Mouse (Mus musculus) heart, embryonic 12.5 days (tissue): ENCODE data around the gene Podxl. TPM values are rescaled to one million over a fixed set of nuclear protein-coding genes. Genes with fewer than 3 reads are reported as not detected.
A peak's percentile ranks its signal among the peaks of the same experiment; 100 is the strongest.

Experiments used
- ATAC-seq: fragments of 200-750 bp; cut with Nextera tagmentation; 2 replicates; pipeline ENCODE4 v1.8.0; 2017; ENCODE audit warnings: moderate TSS enrichment, moderate library complexity; ENCODE audit not compliant: insufficient number of reproducible peaks, low FRiP score
- H3K27ac ChIP-seq: fragments of 300-500 bp; sonication (generic); 2 replicates; pipeline ENCODE4 v1.5.1; 2016; ENCODE audit warnings: mild to moderate bottlenecking, moderate library complexity; ENCODE audit not compliant: poor library complexity, severe bottlenecking
- H3K27me3 ChIP-seq: fragments of 300-500 bp; sonication (generic); replicated peaks from 2 replicates; pipeline ENCODE4 v1.6.1; 2016; ENCODE audit warnings: mild to moderate bottlenecking, moderate library complexity
- H3K36me3 ChIP-seq: fragments of 300-500 bp; sonication (generic); 2 replicates; pipeline ENCODE4 v1.6.1; 2016; ENCODE audit warnings: mild to moderate bottlenecking, moderate library complexity
- H3K4me1 ChIP-seq: fragments of 300-500 bp; sonication (generic); replicated peaks from 2 replicates; pipeline ENCODE4 v1.6.1; 2016; ENCODE audit warnings: mild to moderate bottlenecking
- H3K4me2 ChIP-seq: fragments of 300-500 bp; sonication (generic); 2 replicates; pipeline ENCODE4 v1.6.1; 2016; ENCODE audit warnings: mild to moderate bottlenecking, moderate library complexity
- H3K4me3 ChIP-seq: fragments of 300-500 bp; sonication (generic); 2 replicates; pipeline ENCODE4 v1.5.1; 2016; ENCODE audit warnings: mild to moderate bottlenecking
- H3K9ac ChIP-seq: fragments of 300-500 bp; sonication (generic); 2 replicates; pipeline ENCODE4 v1.6.1; 2016; ENCODE audit warnings: mild to moderate bottlenecking, moderate library complexity
- H3K9me3 ChIP-seq: fragments of 300-500 bp; sonication (generic); replicated peaks from 2 replicates; pipeline ENCODE4 v1.6.1; 2016; ENCODE audit warnings: mild to moderate bottlenecking, moderate library complexity
- WGBS: fragments of 180-500 bp; shearing (Covaris S2); methylation state at CpG from one replicate; pipeline ENCODE4 v1.1.7; 2016; 5-methylcytosine and 5-hydroxymethylcytosine counted together
- polyA plus RNA-seq: library from polyadenylated mRNA; unstranded; fragments of >200 nt; fragmentation: Nextera tagmentation; extraction: Ambion mirVana; gene quantifications from 2 replicates; pipeline ENCODE4 v1.2.1, GENCODE M21; 2016

Podxl gene
- polyA plus RNA-seq, 1 experiment from 2014 or later, result 27.9 TPM

GRCm38 (mm10) chr6:31538112-31538511 is 25.7 kb downstream of the Podxl start:
- H3K4me3 ChIP-seq, result no peak overlapping the region
- no peak overlapping the region for H3K27ac ChIP-seq
- H3K9ac ChIP-seq, result no peak overlapping the region
- H3K4me2 ChIP-seq, result no peak overlapping the region
- 77% methylated on average over 1 of the region's 1 CpGs for WGBS
- no peaks in the 10 kb centered on the region for H3K27me3 ChIP-seq
- peaks cover 2% of the 10 kb centered on the region; the same call in 1 of the 2 replicates for H3K4me1 ChIP-seq
- no peaks in the 10 kb centered on the region; the same call in 1 of the 2 replicates for H3K9me3 ChIP-seq
- H3K36me3 ChIP-seq, result peaks cover 3% of the 10 kb centered on the region; the same call in 1 of the 2 replicates
- ATAC-seq, result no peak

- Histone ChIP-seq H3K9ac (no peak overlapping the region), H3K27me3 (no peaks in the 10 kb centered on the region), H3K4me2 (no peak overlapping the region), H3K4me3 (no peak overlapping the region), H3K36me3 (peaks cover 3% of the 10 kb centered on the region; the same call in 1 of the 2 replicates), H3K27ac (no peak overlapping the region), H3K9me3 (no peaks in the 10 kb centered on the region; the same call in 1 of the 2 replicates), H3K4me1 (peaks cover 2% of the 10 kb centered on the region; the same call in 1 of the 2 replicates)
- 63% methylated on average over 4 of the region's 4 CpGs for WGBS
- ATAC-seq, result no peak
Observed at GRCm38 (mm10) chr6:31537193-31537592, 26.6 kb downstream of the Podxl start.

DNA sequence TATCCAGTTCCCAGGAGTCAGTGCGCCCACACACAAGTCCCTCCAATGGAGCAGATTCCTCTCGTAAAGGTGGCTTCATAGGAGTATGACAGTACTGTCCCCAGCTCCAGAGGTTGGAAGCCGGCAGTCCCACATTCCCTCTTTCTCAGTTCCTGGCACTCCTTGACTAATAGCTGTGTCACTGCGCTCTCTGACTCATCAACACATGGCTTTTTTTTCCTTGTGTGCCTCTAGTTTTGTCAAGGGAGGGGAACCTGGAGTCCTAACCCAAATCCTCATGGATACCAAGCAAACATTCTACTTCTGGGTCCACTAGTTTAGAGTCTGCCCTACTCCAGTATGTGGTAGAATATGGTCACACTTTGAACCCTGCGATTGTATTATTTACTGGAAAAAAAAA is 29.1 kb downstream of the Podxl start:
- Histone ChIP-seq H3K9me3 (no peaks in the 10 kb centered on the region; the same call in 1 of the 2 replicates), H3K27ac (no peak overlapping the region), H3K4me3 (no peak overlapping the region), H3K36me3 (no peaks in the 10 kb centered on the region), H3K4me1 (peaks cover 4% of the 10 kb centered on the region; the same call in 1 of the 2 replicates), H3K27me3 (no peaks in the 10 kb centered on the region), H3K4me2 (no peak overlapping the region), H3K9ac (no peak overlapping the region)
- ATAC-seq, result no peak
- 87% methylated on average over 5 of the region's 5 CpGs for WGBS

- 56% methylated on average over 3 of the region's 3 CpGs for WGBS
- H3K9me3 ChIP-seq, result no peaks in the 10 kb centered on the region; the same call in 1 of the 2 replicates
- H3K4me1 ChIP-seq, result 0 out of 2 replicates have a peak, but pooled peaks cover 6% of the 10 kb centered on the region
- H3K36me3 ChIP-seq, result peaks cover 9% of the 10 kb centered on the region
- no peaks in the 10 kb centered on the region for H3K27me3 ChIP-seq
- H3K27ac ChIP-seq, result no peak overlapping the region
- no peak for ATAC-seq
- H3K9ac ChIP-seq, result no peak overlapping the region
- H3K4me2 ChIP-seq, result no peak overlapping the region
- H3K4me3 ChIP-seq, result no peak overlapping the region
Observed at GRCm38 (mm10) chr6:31531880-31532279, 31.9 kb downstream of the Podxl start.

- no peak overlapping the region for H3K4me3 ChIP-seq
- H3K27ac ChIP-seq, result no peak overlapping the region
- no peak for ATAC-seq
- 0 out of 2 replicates have a peak, but pooled peaks cover 6% of the 10 kb centered on the region for H3K4me1 ChIP-seq
- H3K9me3 ChIP-seq, result no peaks in the 10 kb centered on the region
- H3K36me3 ChIP-seq, result peaks cover 40% of the 10 kb centered on the region
- 76% methylated on average over 5 of the region's 5 CpGs for WGBS
- no peaks in the 10 kb centered on the region for H3K27me3 ChIP-seq
- H3K4me2 ChIP-seq, result no peak overlapping the region
- no peak overlapping the region for H3K9ac ChIP-seq
Observed at GRCm38 (mm10) chr6:31528339-31528738, 35.4 kb downstream of the Podxl start.

DNA sequence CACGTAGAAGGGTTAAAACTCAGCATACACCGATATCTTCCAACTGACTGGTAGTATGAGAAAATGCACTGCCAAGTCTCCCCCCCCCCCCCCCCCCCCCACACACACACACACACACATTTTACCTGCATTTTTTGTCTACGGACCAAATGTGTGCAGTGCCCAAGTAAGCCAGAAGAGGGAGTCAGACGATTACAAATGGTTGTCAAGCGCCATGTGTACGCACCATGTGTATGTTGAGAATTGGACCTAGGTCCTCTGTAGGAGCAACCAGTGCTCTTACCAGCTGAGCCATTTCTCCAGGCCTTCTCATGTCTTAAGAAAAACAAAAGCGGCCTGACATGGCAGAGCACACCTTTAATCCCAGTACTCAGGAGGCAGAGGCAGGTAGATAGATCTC is 35.9 kb downstream of the Podxl start:
- Histone ChIP-seq H3K27ac (no peak overlapping the region), H3K4me3 (no peak overlapping the region), H3K9me3 (no peaks in the 10 kb centered on the region), H3K9ac (no peak overlapping the region), H3K36me3 (peaks cover 44% of the 10 kb centered on the region), H3K4me1 (0 out of 2 replicates have a peak, but pooled peaks cover 6% of the 10 kb centered on the region), H3K27me3 (no peaks in the 10 kb centered on the region), H3K4me2 (no peak overlapping the region)
- WGBS, result 66% methylated on average over 7 of the region's 7 CpGs
- ATAC-seq, result no peak

DNA sequence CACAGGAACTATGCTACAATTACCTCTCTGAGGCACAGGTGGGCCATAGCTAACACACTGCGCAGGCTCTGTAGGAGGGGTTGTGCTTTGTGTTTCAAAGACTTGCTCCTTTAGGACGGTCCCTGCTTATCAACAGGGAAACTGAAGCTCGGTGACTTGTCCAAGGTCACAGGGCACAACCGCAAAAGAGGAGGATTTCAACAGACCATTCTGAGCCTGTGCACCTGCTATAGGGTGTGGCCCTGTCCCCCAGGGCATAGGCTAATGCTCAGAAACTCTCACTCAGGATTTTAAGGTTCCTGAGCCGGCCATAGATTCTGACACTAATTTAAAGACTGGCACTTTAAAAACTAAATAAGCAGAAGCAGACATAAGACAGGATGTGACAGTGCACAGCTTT is 36.9 kb downstream of the Podxl start:
- Histone ChIP-seq H3K9me3 (no peaks in the 10 kb centered on the region), H3K36me3 (peaks cover 53% of the 10 kb centered on the region), H3K27me3 (no peaks in the 10 kb centered on the region), H3K4me1 (0 out of 2 replicates have a peak, but pooled peaks cover 4% of the 10 kb centered on the region), H3K27ac (no peak overlapping the region), H3K4me3 (no peak overlapping the region), H3K9ac (no peak overlapping the region), H3K4me2 (no peak overlapping the region)
- ATAC-seq, result no peak
- 69% methylated on average over 5 of the region's 5 CpGs for WGBS

GRCm38 (mm10) chr6:31525231-31525900 is 38.4 kb downstream of the Podxl start:
- Histone ChIP-seq H3K9me3 (no peaks in the 10 kb centered on the region), H3K4me1 (0 out of 2 replicates have a peak, but pooled peaks cover 4% of the 10 kb centered on the region), H3K36me3 (peaks cover 63% of the 10 kb centered on the region), H3K9ac (no peak overlapping the region), H3K4me3 (no peak overlapping the region), H3K4me2 (no peak overlapping the region), H3K27ac (no peak overlapping the region), H3K27me3 (no peaks in the 10 kb centered on the region)
- WGBS, result 69% methylated on average over 6 of the region's 6 CpGs
- ATAC-seq, result 0 out of 2 replicates have a peak, but pooled peaks have one; percentile 4

- H3K4me2 ChIP-seq, result no peak overlapping the region
- H3K4me1 ChIP-seq, result 0 out of 2 replicates have a peak, but pooled peaks cover 4% of the 10 kb centered on the region
- 75% methylated on average over 8 of the region's 8 CpGs for WGBS
- no peaks in the 10 kb centered on the region for H3K27me3 ChIP-seq
- peaks cover 63% of the 10 kb centered on the region for H3K36me3 ChIP-seq
- no peak overlapping the region for H3K9ac ChIP-seq
- no peaks in the 10 kb centered on the region for H3K9me3 ChIP-seq
- no peak for ATAC-seq
- no peak overlapping the region for H3K27ac ChIP-seq
- no peak overlapping the region for H3K4me3 ChIP-seq
Observed at GRCm38 (mm10) chr6:31524647-31525046, 39.1 kb downstream of the Podxl start.

DNA sequence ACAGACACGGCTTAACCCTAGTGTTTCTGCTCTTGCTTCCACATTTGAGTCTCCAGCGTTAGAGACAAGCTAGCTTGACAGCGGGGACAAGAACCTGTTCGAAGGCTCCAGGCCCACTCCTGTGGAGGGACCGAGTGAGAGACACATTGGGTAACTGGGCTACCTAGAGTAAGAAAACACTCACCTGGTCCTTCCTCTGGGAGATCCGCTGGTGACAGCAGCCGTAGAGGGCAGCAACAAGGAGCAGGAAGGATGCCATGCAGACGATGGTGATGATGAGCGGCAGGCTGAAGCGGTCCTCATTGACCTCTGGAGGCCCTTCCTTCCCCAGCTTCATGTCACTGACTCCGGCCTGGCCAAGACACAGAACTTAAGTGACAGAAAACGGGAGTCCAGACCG is 39.7 kb downstream of the Podxl start:
- no peak overlapping the region for H3K27ac ChIP-seq
- no peak overlapping the region for H3K9ac ChIP-seq
- no peak overlapping the region for H3K4me3 ChIP-seq
- ATAC-seq, result no peak
- no peaks in the 10 kb centered on the region for H3K27me3 ChIP-seq
- no peak overlapping the region for H3K4me2 ChIP-seq
- H3K36me3 ChIP-seq, result peaks cover 63% of the 10 kb centered on the region
- H3K4me1 ChIP-seq, result peaks cover 5% of the 10 kb centered on the region
- WGBS, result 88% methylated on average over 13 of the region's 13 CpGs
- no peaks in the 10 kb centered on the region for H3K9me3 ChIP-seq

DNA sequence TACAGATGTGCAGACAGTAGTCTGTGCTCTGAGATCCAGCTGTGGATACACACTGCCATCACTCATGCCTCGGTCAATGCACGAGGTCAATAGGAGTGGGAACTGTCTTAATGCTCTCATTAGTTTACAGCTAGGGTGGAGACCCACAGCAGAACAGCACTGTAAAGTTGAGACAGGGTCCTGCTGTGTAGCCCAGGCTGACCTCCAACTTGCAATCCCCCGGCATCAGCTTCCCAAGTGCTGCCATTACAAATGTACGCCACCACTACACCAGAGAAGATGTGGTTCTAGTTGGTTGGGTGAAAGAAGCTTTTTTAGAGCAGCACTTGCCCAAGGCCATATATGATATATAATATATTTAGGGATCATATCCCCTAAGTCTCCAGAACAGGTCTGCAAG is 40.1 kb downstream of the Podxl start:
- Histone ChIP-seq H3K4me2 (no peak overlapping the region), H3K4me1 (peaks cover 9% of the 10 kb centered on the region), H3K27ac (no peak overlapping the region), H3K27me3 (no peaks in the 10 kb centered on the region), H3K36me3 (peaks cover 61% of the 10 kb centered on the region), H3K9ac (no peak overlapping the region), H3K4me3 (no peak overlapping the region), H3K9me3 (no peaks in the 10 kb centered on the region)
- WGBS, result 91% methylated on average over 4 of the region's 4 CpGs
- ATAC-seq, result no peak
